ENCODE assay signal across 8 mouse cellular contexts in the genomic region with DNA sequence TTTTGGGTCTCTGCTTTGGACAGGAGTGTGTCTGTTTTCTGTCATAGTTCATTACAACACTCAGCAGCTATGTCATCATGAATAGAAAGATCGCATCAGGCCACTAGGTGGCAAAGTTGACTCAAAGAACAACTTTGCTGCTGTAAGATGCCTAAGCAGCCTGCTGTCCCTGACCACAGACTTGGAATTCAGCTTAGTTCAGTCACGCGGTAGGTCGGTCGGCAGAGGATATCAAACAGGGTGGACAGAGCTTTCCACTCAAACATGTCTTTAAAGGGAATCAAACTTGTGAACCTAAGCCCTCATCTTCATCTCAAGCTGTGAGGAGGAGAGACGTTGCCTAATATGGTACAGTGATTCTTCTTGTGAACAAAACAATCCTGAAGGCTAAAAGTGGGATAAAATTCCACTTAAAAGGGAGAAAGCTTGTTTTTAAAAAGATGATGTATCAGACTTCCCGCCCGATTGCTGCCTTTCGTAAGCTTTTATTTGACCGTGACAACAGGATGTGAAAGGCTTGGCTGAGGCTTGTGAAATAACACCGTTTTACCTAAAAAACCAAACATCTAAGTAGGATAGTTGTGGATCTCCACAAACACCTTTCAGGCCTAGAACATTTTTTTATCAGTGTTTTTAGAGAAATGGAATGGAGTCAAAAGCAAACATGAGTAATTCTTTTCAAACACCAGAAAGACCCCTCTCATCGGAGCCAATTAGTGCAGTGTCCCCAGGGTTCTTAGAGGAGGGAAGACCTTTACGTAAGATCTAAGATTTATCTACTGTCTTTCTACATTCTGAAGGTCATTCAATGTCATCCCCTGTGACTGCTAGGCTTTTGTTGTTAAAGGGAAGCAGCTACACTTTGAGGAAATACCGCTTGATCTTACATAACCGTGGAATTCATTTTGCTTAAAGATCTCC.
DNase-seq lines count a peak whose midpoint lies in the region; ATAC-seq and TF ChIP-seq lines count a peak whose summit lies in the region.

No protein-coding gene starts in this region.

- no peaks in the 10 kb centered on the region for H3K9me3 ChIP-seq in liver, embryonic 12.5 days (replicated peaks)
- H3K9me3 ChIP-seq in hindbrain, postnatal 0 days (ENCODE audit: low read length) = no peaks in the 10 kb centered on the region; the same call in 1 of the 2 replicates

- TF ChIP-seq POLR2A in cortical plate, adult 2 months (IDR thresholded peaks at IDR 0.05; ENCODE audit: extremely low read depth, insufficient read depth, low read length) = no peak

- DNase-seq in liver = peak; percentile 44
- DNase-seq in gastrocnemius, postnatal 10 days = peak; percentile 58
- peak; percentile 91 for DNase-seq in hindbrain, postnatal 0 days (ENCODE audit: low spot score)
- DNase-seq in layer of hippocampus, postnatal 36 days = peak; percentile 48 to 67
- DNase-seq in right cerebral cortex, postnatal 10 days (ENCODE audit: low spot score in 2 of 2) = peak; percentile 81 to 85

- H3K9ac ChIP-seq in liver, embryonic 12.5 days = no peak overlapping the region
- no peak overlapping the region for H3K9ac ChIP-seq in hindbrain, postnatal 0 days (replicated peaks; ENCODE audit: low read length)

- no peaks in the 10 kb centered on the region for H3K36me3 ChIP-seq in liver, embryonic 12.5 days
- H3K36me3 ChIP-seq in hindbrain, postnatal 0 days (ENCODE audit: insufficient read depth, low read length) = no peaks in the 10 kb centered on the region

- 48% methylated on average over 15 of the region's 15 CpGs for WGBS in liver, embryonic 12.5 days (ENCODE audit: insufficient replicate concordance)
- WGBS in hindbrain, postnatal 0 days = 44% methylated on average over 15 of the region's 15 CpGs

- H3K4me3 ChIP-seq in liver, embryonic 12.5 days = no peak overlapping the region
- no peak overlapping the region for H3K4me3 ChIP-seq in cortical plate, adult 2 months (ENCODE audit: insufficient read depth, low read length)
- no peak overlapping the region for H3K4me3 ChIP-seq in hindbrain, postnatal 0 days (ENCODE audit: low read length)

- no peak for ATAC-seq in liver, embryonic 12.5 days
- ATAC-seq in hindbrain, postnatal 0 days = peak; percentile 89
- peak; percentile 65 for ATAC-seq in megakaryocyte, adult 5-6 weeks (ENCODE audit: poor library complexity, severe bottlenecking)

- peak; percentile 74 for TF ChIP-seq CTCF in cortical plate, adult 2 months (IDR thresholded peaks at IDR 0.05; ENCODE audit: extremely low read depth, insufficient read depth, low read length)
- peak; percentile 87 for TF ChIP-seq CTCF in hindbrain, postnatal 0 days (IDR thresholded peaks at IDR 0.05; ENCODE audit: low read depth)

- no peak overlapping the region for H3K4me2 ChIP-seq in liver, embryonic 12.5 days
- H3K4me2 ChIP-seq in hindbrain, postnatal 0 days (ENCODE audit: low read depth, low read length) = 0 out of 2 replicates have a peak overlapping the region, but pooled peaks have one; percentile 18

- no peaks in the 10 kb centered on the region for H3K4me1 ChIP-seq in liver, embryonic 12.5 days
- no peaks in the 10 kb centered on the region; the same call in 1 of the 2 replicates for H3K4me1 ChIP-seq in cortical plate, adult 2 months (ENCODE audit: control insufficient read depth, insufficient read depth, low read length)
- no peaks in the 10 kb centered on the region for H3K4me1 ChIP-seq in hindbrain, postnatal 0 days (ENCODE audit: insufficient read depth, low read length)

- H3K27ac ChIP-seq in liver, embryonic 12.5 days = no peak overlapping the region
- no peak overlapping the region for H3K27ac ChIP-seq in cortical plate, adult 2 months (ENCODE audit: insufficient read depth, low read length)
- no peak overlapping the region for H3K27ac ChIP-seq in hindbrain, postnatal 0 days

- no peaks in the 10 kb centered on the region for H3K27me3 ChIP-seq in liver, embryonic 12.5 days (replicated peaks)
- H3K27me3 ChIP-seq in hindbrain, postnatal 0 days (ENCODE audit: insufficient read depth, low read length) = no peaks in the 10 kb centered on the region
